Mouse (Mus musculus): ENCODE measurements around the gene Myo19. TPM values are rescaled to one million over a fixed set of nuclear protein-coding genes. Genes with fewer than 3 reads are reported as not detected.

The Myo19 gene
- polyA plus RNA-seq, 1 experiment = 8.7 TPM

- no peaks in the 10 kb centered on the region for H3K27me3 ChIP-seq (ENCODE audit: control insufficient read depth, insufficient read depth, low read length)
- peaks cover 7% of the 10 kb centered on the region; the same call in 1 of the 2 replicates for H3K4me1 ChIP-seq (ENCODE audit: control insufficient read depth, insufficient read depth, insufficient read length, low read length)
- TF ChIP-seq POLR2A (IDR thresholded peaks at IDR 0.05; ENCODE audit: low read depth, low read length) (no peak), CTCF (IDR thresholded peaks at IDR 0.05; ENCODE audit: extremely low read depth, insufficient read length, insufficient replicate concordance, low read depth, low read length) (no peak)
- WGBS = 98% methylated on average over 8 of the region's 8 CpGs
- no peak overlapping the region for H3K4me3 ChIP-seq (ENCODE audit: low read depth, low read length)
- peaks cover 37% of the 10 kb centered on the region for H3K36me3 ChIP-seq (ENCODE audit: control insufficient read depth, insufficient read depth, low read length)
- no peak overlapping the region for H3K27ac ChIP-seq (ENCODE audit: insufficient read depth, low read depth, low read length)
These were observed 8.1 kb downstream of the Myo19 start for GRCm38 (mm10) chr11:84888025-84888424.

DNA sequence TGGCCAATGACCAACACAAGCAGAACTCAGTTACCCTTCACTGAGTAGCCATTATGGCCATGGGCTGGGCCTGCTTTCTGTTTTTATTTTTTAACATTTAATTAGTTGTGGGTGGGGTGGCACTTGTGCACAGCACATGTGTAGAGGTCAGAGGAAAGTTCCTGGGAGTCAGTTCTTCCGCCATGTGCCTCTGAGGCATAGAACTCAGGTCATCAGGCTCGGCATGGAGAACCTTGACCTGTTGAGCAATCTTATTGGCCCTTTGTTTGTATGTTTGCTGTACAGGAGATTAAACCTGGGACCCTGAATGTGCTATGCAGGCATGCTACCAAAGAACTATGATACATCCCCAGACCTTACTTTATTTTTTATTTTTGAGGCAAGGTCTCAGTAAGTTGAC, 9.5 kb downstream of the Myo19 start:
- Histone ChIP-seq H3K27me3 (ENCODE audit: control insufficient read depth, insufficient read depth, low read length) (no peaks in the 10 kb centered on the region), H3K4me3 (ENCODE audit: low read depth, low read length) (no peak overlapping the region), H3K36me3 (ENCODE audit: control insufficient read depth, insufficient read depth, low read length) (peaks cover 41% of the 10 kb centered on the region), H3K27ac (ENCODE audit: insufficient read depth, low read depth, low read length) (no peak overlapping the region), H3K4me1 (ENCODE audit: control insufficient read depth, insufficient read depth, insufficient read length, low read length) (peaks cover 7% of the 10 kb centered on the region; the same call in 1 of the 2 replicates)
- WGBS = 53% methylated on average over 2 of the region's 2 CpGs
- TF ChIP-seq CTCF (IDR thresholded peaks at IDR 0.05; ENCODE audit: extremely low read depth, insufficient read length, insufficient replicate concordance, low read depth, low read length) (no peak), POLR2A (IDR thresholded peaks at IDR 0.05; ENCODE audit: low read depth, low read length) (no peak)

DNA sequence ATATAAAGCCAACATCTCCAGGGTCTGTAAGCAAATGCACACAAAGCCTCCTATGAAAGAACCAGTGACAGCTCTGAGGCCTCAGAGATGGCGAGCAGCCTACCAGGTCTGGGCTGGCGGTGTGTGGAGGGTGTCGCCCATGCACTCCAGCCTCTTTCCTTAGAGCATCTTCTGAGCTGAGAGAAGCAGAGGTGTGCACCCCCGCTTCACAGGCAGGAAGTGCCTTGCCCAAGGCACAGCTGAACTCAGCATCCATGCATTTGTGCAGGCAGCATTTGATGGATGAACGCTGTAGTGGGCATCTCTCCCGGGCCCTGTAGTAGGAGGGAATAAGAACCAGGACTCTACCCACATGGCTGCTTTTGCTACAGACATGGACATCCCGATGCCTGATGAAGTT, 11.8 kb downstream of the Myo19 start:
- no peak overlapping the region for H3K4me3 ChIP-seq (ENCODE audit: low read depth, low read length)
- 93% methylated on average over 7 of the region's 7 CpGs for WGBS
- no peak overlapping the region for H3K27ac ChIP-seq (ENCODE audit: insufficient read depth, low read depth, low read length)
- peaks cover 45% of the 10 kb centered on the region for H3K36me3 ChIP-seq (ENCODE audit: control insufficient read depth, insufficient read depth, low read length)
- no peaks in the 10 kb centered on the region for H3K4me1 ChIP-seq (ENCODE audit: control insufficient read depth, insufficient read depth, insufficient read length, low read length)
- no peak for TF ChIP-seq POLR2A (IDR thresholded peaks at IDR 0.05; ENCODE audit: low read depth, low read length)
- no peak for TF ChIP-seq CTCF (IDR thresholded peaks at IDR 0.05; ENCODE audit: extremely low read depth, insufficient read length, insufficient replicate concordance, low read depth, low read length)
- H3K27me3 ChIP-seq (ENCODE audit: control insufficient read depth, insufficient read depth, low read length) = no peaks in the 10 kb centered on the region

DNA sequence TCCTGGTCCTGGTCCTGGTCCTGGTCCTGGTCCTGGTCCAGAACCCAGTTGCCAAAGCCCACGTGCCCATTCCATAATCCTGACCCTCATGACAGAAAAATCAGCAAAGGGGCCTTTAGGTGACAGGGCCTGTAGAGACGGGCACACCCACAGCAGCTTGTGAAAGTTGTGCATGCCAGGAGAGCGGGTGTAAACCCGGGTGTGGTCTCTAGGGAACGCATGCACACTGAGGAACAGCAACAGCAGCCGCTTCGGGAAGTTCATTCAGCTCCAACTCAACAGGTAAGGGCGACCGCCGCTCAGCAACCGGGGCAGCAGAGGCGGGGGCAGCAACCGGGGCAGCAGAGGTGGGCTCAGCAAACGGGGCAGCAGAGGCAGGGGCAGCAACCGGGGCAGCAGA, 13.2 kb downstream of the Myo19 start:
- H3K27me3 ChIP-seq (ENCODE audit: control insufficient read depth, insufficient read depth, low read length) = no peaks in the 10 kb centered on the region
- no peak overlapping the region for H3K4me3 ChIP-seq (ENCODE audit: low read depth, low read length)
- TF ChIP-seq CTCF (IDR thresholded peaks at IDR 0.05; ENCODE audit: extremely low read depth, insufficient read length, insufficient replicate concordance, low read depth, low read length) (no peak), POLR2A (IDR thresholded peaks at IDR 0.05; ENCODE audit: low read depth, low read length) (no peak)
- WGBS = 83% methylated on average over 15 of the region's 15 CpGs
- H3K36me3 ChIP-seq (ENCODE audit: control insufficient read depth, insufficient read depth, low read length) = peaks cover 45% of the 10 kb centered on the region
- no peaks in the 10 kb centered on the region for H3K4me1 ChIP-seq (ENCODE audit: control insufficient read depth, insufficient read depth, insufficient read length, low read length)
- no peak overlapping the region for H3K27ac ChIP-seq (ENCODE audit: insufficient read depth, low read depth, low read length)

GRCm38 (mm10) chr11:84904597-84905144, 24.7 kb downstream of the Myo19 start:
- 79% methylated on average over 9 of the region's 9 CpGs for WGBS
- H3K36me3 ChIP-seq (ENCODE audit: control insufficient read depth, insufficient read depth, low read length) = peaks cover 75% of the 10 kb centered on the region

GRCm38 (mm10) chr11:84907081-84907480, 27.1 kb downstream of the Myo19 start:
- Histone ChIP-seq H3K4me1 (ENCODE audit: control insufficient read depth, insufficient read depth, insufficient read length, low read length) (no peaks in the 10 kb centered on the region), H3K27me3 (ENCODE audit: control insufficient read depth, insufficient read depth, low read length) (no peaks in the 10 kb centered on the region), H3K36me3 (ENCODE audit: control insufficient read depth, insufficient read depth, low read length) (peaks cover 71% of the 10 kb centered on the region), H3K4me3 (ENCODE audit: low read depth, low read length) (no peak overlapping the region), H3K27ac (ENCODE audit: insufficient read depth, low read depth, low read length) (no peak overlapping the region)
- TF ChIP-seq POLR2A (IDR thresholded peaks at IDR 0.05; ENCODE audit: low read depth, low read length) = no peak
- TF ChIP-seq CTCF (IDR thresholded peaks at IDR 0.05; ENCODE audit: extremely low read depth, insufficient read length, insufficient replicate concordance, low read depth, low read length) = no peak
- 61% methylated on average over 3 of the region's 3 CpGs for WGBS

More at GRCm38 (mm10) chr11:84904597-84905144, 24.7 kb downstream of the Myo19 start:
- TF ChIP-seq CTCF (IDR thresholded peaks at IDR 0.05; ENCODE audit: extremely low read depth, insufficient read length, insufficient replicate concordance, low read depth, low read length) = no peak
- Histone ChIP-seq H3K27ac (ENCODE audit: insufficient read depth, low read depth, low read length) (no peak overlapping the region), H3K4me3 (ENCODE audit: low read depth, low read length) (no peak overlapping the region), H3K27me3 (ENCODE audit: control insufficient read depth, insufficient read depth, low read length) (no peaks in the 10 kb centered on the region), H3K4me1 (ENCODE audit: control insufficient read depth, insufficient read depth, insufficient read length, low read length) (no peaks in the 10 kb centered on the region)

- Histone ChIP-seq H3K27me3 (ENCODE audit: control insufficient read depth, insufficient read depth, low read length) (no peaks in the 10 kb centered on the region), H3K4me3 (ENCODE audit: low read depth, low read length) (no peak overlapping the region), H3K27ac (ENCODE audit: insufficient read depth, low read depth, low read length) (no peak overlapping the region), H3K36me3 (ENCODE audit: control insufficient read depth, insufficient read depth, low read length) (peaks cover 61% of the 10 kb centered on the region), H3K4me1 (ENCODE audit: control insufficient read depth, insufficient read depth, insufficient read length, low read length) (no peaks in the 10 kb centered on the region)
- TF ChIP-seq POLR2A (IDR thresholded peaks at IDR 0.05; ENCODE audit: low read depth, low read length) (no peak), CTCF (IDR thresholded peaks at IDR 0.05; ENCODE audit: extremely low read depth, insufficient read length, insufficient replicate concordance, low read depth, low read length) (no peak)
- WGBS = 93% methylated on average over 6 of the region's 6 CpGs
These were observed 28.5 kb downstream of the Myo19 start for GRCm38 (mm10) chr11:84908480-84908879.

All from small intestine, adult 2 months (tissue).